Mouse (Mus musculus): Measurements from ENCODE around the gene Pcdh8. TPM values are rescaled to one million over a fixed set of nuclear protein-coding genes. Genes with fewer than 3 reads are reported as not detected.

Pcdh8 gene
- polyA plus RNA-seq, 1 experiment: not detected

DNA sequence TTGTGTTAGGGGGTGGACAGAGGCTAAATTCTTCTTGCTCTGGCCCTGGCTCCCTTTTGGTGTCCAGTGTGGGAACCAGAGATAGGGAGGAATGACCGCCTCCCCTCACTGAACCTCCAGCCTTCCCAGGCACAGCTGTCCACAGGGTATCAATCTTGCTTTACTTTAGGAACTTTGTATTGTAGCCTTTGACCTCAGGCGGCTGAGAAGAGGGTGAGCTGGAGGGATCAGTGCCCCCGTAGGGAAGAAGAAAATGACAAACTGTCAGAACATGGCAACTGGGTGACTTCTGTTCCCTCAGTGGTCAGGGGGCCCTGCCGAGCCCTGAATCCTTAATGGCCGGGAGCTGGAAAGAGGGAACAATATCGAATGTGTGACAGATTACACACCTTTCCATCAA, 9.2 kb upstream of the Pcdh8 start:
- H3K4me1 ChIP-seq (ENCODE audit: control insufficient read depth, insufficient read depth, low read length): no peaks in the 10 kb centered on the region
- H3K4me3 ChIP-seq (ENCODE audit: insufficient read depth, low read depth, low read length): no peak overlapping the region
- TF ChIP-seq CTCF (IDR thresholded peaks at IDR 0.05; ENCODE audit: insufficient read depth, low read depth, low read length) (no peak), POLR2A (IDR thresholded peaks at IDR 0.05; ENCODE audit: insufficient read depth, low read depth, low read length) (no peak)
- H3K27ac ChIP-seq (ENCODE audit: insufficient read depth, low read depth, low read length): no peak overlapping the region
- 81% methylated on average over 6 of the region's 6 CpGs for WGBS

DNA sequence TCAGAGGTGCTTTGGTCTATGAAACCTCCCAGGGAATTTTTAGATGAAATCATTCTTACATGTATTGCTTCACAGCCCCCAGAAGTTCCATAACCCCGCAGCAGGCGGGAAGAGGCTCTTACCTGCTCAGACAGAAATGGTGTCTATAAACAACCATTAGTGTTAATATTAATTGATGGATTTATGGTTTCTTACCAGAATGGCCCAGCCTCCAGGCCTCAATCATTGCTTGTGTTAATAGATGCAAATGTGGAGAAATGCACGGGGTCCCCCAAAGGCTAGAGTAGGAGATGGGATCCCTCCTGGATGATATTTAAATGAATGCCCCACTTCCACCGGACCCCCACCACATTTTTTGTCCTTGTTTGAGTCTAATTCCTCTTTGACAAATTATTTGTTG, 8.7 kb upstream of the Pcdh8 start:
- Histone ChIP-seq H3K4me1 (ENCODE audit: control insufficient read depth, insufficient read depth, low read length) (no peaks in the 10 kb centered on the region), H3K4me3 (ENCODE audit: insufficient read depth, low read depth, low read length) (no peak overlapping the region), H3K27ac (ENCODE audit: insufficient read depth, low read depth, low read length) (no peak overlapping the region)
- WGBS: 86% methylated on average over 4 of the region's 4 CpGs
- no peak for TF ChIP-seq POLR2A (IDR thresholded peaks at IDR 0.05; ENCODE audit: insufficient read depth, low read depth, low read length)
- no peak for TF ChIP-seq CTCF (IDR thresholded peaks at IDR 0.05; ENCODE audit: insufficient read depth, low read depth, low read length)

DNA sequence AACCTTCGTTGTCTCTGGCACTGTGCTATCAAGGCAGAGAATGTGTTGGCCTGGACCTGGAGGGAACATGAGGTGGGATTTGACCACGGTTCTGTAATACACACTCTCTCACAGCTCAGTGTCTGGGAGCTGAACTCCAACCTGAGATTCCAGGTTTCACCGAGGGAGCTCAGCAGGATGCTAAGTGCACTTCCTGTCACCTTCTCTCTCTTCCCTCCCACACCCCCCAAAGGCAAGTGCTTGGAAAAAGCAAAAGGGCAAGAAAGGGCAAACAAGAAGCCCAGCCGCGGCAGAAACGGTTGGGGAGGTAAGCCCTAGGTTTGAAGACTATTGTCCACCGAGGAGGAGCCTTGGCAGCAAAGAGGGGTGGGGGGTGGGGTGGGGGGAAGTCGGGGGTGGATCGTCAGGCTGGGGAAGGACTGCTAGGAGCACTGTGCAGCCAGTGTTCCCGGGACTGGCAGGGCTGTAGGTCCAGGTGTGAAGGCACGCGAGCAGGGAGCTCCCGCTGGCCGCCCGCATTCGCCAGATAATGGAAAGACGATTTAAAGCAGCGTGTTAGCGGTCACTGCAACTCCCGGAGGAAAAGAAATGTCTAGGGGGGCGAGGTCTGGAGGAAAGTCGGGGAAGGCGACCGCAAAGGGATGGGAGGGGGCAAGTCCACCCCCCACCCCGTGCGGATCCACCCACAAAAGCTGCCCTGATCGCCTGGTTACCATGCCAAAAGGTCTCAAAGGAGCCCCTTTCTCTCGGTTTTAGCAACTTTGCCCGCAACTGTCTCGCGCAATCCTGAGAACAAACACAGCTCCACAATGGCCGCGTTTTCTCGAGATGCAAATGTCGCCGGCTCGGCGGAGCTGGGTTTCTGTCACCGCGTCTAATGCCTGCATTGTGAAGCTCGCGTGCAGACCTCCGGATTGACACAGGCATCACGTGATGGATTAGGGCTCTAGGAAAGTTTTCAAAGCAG, 2.6 kb upstream of the Pcdh8 start:
- 3% methylated on average over 44 of the region's 44 CpGs for WGBS
- TF ChIP-seq POLR2A (IDR thresholded peaks at IDR 0.05; ENCODE audit: insufficient read depth, low read depth, low read length) (0 out of 2 replicates have a peak, but pooled peaks have one; percentile 24), CTCF (IDR thresholded peaks at IDR 0.05; ENCODE audit: insufficient read depth, low read depth, low read length) (no peak)
- peak overlapping the region; percentile 46 for H3K27ac ChIP-seq (ENCODE audit: insufficient read depth, low read depth, low read length)
- peaks cover 27% of the 10 kb centered on the region for H3K4me1 ChIP-seq (ENCODE audit: control insufficient read depth, insufficient read depth, low read length)
- H3K4me3 ChIP-seq (ENCODE audit: insufficient read depth, low read depth, low read length): peak overlapping the region; percentile 56

DNA sequence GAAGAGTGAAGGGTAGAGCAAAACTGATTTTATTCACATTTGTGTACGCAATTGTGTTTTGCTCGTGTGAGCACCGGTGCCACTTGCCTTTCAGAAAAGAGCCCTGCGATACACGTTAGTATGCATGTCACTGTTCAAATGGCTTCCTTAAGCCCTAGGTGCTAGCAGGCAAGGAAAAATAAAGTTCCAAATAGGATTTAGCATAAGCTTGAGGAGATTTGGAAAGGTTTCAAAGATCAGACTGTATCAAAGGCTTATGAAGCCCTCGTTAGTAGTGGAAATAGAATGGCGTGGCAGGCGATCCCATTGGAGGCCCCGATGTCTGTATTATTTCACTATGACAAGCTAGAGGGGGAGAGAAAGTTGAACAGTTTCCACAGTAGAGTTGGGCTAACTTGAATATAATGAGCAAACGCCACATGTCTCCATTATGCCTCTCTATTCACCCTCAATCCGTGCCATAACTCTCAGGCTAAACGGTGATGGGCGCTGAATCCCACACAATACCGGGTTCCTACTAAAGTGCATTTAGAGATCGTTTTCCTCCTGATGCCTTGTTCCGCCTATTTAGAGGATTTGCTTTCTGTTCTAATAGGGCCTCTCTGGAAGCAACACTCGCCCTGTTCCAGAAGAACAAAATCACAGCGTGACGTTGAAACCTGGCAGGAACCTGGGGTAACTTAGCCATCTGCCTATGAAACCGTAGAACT, 845 bp upstream of the Pcdh8 start:
- WGBS: 26% methylated on average over 20 of the region's 20 CpGs
- TF ChIP-seq POLR2A (IDR thresholded peaks at IDR 0.05; ENCODE audit: insufficient read depth, low read depth, low read length): no peak
- no peak for TF ChIP-seq CTCF (IDR thresholded peaks at IDR 0.05; ENCODE audit: insufficient read depth, low read depth, low read length)
- Histone ChIP-seq H3K4me3 (ENCODE audit: insufficient read depth, low read depth, low read length) (peak overlapping the region; percentile 57), H3K4me1 (ENCODE audit: control insufficient read depth, insufficient read depth, low read length) (peaks cover 27% of the 10 kb centered on the region), H3K27ac (ENCODE audit: insufficient read depth, low read depth, low read length) (0 out of 2 replicates have a peak overlapping the region, but pooled peaks have one; percentile 52)

DNA sequence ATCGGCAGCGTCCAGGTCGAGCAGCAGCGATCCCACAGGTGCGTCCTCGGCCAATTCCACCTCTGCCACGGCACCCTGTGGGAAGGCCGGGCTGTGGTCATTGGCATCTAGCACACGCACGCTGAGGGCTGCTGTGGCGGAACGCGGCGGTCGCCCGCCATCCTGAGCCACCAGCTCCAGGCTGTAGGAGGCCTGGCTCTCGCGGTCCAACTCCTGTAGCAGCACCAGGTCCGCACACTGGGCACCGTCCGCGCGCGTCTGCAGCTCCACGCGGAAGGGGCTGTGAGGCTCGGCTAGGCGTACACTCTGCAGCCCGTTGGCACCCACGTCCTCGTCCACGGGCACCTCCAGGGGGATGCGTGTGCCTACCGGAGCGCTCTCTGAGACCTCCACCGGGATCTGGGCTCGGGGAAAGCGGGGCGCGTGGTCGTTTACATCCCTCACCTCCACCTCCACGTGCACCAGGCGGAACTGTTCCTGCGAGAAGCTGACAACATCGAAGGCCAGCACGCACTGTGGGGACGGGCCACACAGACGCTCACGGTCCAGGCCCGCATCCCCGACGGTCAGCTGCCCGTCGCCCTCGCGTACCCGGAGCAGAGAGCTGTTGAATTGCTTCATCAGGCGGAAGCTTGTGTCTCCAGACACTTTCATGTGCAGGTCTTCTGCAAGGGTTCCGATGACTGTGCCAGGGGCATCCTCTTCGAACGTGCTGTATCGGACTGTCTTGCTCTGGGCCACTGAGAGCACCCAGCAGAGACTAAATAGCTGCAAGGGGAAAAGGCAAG, 612 bp downstream of the Pcdh8 start:
- Histone ChIP-seq H3K4me3 (ENCODE audit: insufficient read depth, low read depth, low read length) (peak overlapping the region; percentile 57), H3K27ac (ENCODE audit: insufficient read depth, low read depth, low read length) (peak overlapping the region; percentile 33), H3K4me1 (ENCODE audit: control insufficient read depth, insufficient read depth, low read length) (peaks cover 27% of the 10 kb centered on the region)
- no peak; the same call in 1 of the 2 replicates for TF ChIP-seq CTCF (IDR thresholded peaks at IDR 0.05; ENCODE audit: insufficient read depth, low read depth, low read length)
- no peak for TF ChIP-seq POLR2A (IDR thresholded peaks at IDR 0.05; ENCODE audit: insufficient read depth, low read depth, low read length)
- WGBS: 1% methylated on average over 62 of the region's 62 CpGs

DNA sequence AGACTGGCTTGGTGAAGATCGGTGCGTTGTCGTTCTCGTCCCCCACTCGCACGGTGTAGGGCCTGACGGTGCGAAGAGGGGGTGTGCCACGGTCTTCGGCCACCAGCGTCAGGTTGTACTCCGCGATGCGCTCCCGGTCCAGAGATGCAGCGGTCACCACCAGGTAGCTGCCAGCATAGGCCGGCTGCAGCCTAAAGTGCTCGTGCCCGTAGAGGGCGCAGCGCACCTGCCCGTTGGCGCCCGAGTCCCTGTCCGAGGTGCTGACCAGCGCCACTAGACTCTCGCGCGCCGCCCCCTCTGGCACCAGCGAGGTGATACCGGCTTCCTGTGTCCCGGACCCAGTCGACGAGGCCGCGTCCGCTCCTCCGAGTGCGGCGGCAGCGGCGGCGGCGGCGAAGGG, 1.5 kb downstream of the Pcdh8 start:
- 0 out of 2 replicates have a peak overlapping the region, but pooled peaks have one; percentile 33 for H3K27ac ChIP-seq (ENCODE audit: insufficient read depth, low read depth, low read length)
- TF ChIP-seq CTCF (IDR thresholded peaks at IDR 0.05; ENCODE audit: insufficient read depth, low read depth, low read length) (peak; percentile 37; the same call in 1 of the 2 replicates), POLR2A (IDR thresholded peaks at IDR 0.05; ENCODE audit: insufficient read depth, low read depth, low read length) (no peak)
- H3K4me3 ChIP-seq (ENCODE audit: insufficient read depth, low read depth, low read length): peak overlapping the region; percentile 57
- WGBS: 1% methylated on average over 46 of the region's 46 CpGs
- H3K4me1 ChIP-seq (ENCODE audit: control insufficient read depth, insufficient read depth, low read length): peaks cover 29% of the 10 kb centered on the region

DNA sequence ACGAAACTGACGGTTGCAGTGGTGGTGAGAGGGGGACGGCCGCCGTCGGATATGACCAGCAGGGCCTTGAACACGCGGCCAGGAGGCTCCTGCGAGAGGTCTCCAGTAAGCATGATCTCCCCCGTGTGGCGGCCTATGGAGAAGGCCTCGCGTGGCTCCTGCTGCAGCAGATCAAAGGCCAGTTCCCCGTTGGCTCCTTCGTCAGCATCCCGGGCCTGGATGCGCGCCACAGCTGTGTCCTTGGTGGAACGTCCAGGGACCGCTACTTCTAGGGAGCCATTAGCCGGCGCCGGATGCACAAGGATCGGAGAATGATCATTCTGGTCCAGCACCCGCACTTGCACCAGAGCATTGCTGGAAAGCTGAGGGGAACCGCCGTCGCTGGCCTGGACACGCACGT, 2.1 kb downstream of the Pcdh8 start:
- Histone ChIP-seq H3K4me1 (ENCODE audit: control insufficient read depth, insufficient read depth, low read length) (peaks cover 29% of the 10 kb centered on the region), H3K4me3 (ENCODE audit: insufficient read depth, low read depth, low read length) (peak overlapping the region; percentile 57)
- 5% methylated on average over 30 of the region's 30 CpGs for WGBS

DNA sequence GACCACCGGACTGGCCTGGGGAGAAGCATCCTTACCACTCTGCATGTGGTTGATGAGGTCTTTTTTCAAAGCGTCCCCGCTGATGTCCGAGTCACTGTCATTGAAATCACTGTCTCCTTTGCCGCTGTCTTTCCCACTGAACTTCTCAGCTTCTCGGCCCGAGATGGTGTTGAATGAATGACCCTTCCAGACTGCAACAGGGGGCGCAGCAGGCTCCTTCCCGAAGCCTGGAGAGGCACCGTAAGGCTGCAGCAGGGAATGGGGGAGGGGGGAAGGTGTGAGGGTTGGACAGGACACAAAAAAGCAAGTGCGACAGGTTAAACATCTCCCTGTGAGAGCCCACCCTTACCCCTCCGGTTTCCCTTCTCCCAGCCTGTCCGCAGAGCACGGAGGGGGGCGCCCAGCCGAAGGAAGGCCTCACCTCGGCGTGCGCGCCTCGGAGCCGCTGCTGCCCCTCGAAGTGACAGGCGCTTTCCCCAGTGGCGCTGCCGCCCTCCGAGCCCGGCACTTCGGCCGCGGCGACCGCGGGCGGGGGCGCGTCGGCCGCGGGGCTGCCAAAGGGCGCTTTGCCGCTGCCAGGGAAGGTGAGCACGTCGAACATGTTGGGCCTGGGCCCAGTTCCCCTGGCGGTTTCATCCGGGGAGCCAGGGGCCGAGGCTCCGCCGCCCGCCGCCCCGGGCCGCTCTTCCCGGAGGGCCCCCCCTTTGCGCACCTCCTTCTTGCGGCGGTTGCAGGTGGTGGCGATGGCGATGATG, 2.9 kb downstream of the Pcdh8 start:
- TF ChIP-seq POLR2A (IDR thresholded peaks at IDR 0.05; ENCODE audit: insufficient read depth, low read depth, low read length) (no peak), CTCF (IDR thresholded peaks at IDR 0.05; ENCODE audit: insufficient read depth, low read depth, low read length) (no peak)
- peaks cover 26% of the 10 kb centered on the region for H3K4me1 ChIP-seq (ENCODE audit: control insufficient read depth, insufficient read depth, low read length)
- no peak overlapping the region for H3K27ac ChIP-seq (ENCODE audit: insufficient read depth, low read depth, low read length)
- WGBS: 3% methylated on average over 53 of the region's 59 CpGs
- peak overlapping the region; percentile 57 for H3K4me3 ChIP-seq (ENCODE audit: insufficient read depth, low read depth, low read length)

More for the DNA sequence above, 2.1 kb downstream of the Pcdh8 start:
- TF ChIP-seq CTCF (IDR thresholded peaks at IDR 0.05; ENCODE audit: insufficient read depth, low read depth, low read length): peak; percentile 23; the same call in 1 of the 2 replicates
- no peak for TF ChIP-seq POLR2A (IDR thresholded peaks at IDR 0.05; ENCODE audit: insufficient read depth, low read depth, low read length)
- no peak overlapping the region for H3K27ac ChIP-seq (ENCODE audit: insufficient read depth, low read depth, low read length)
